Mouse (Mus musculus) embryonic facial prominence, embryonic 14.5 days (tissue): ENCODE results near the gene Cab39. TPM values are rescaled to one million over a fixed set of nuclear protein-coding genes. Genes with fewer than 3 reads are reported as not detected.

ENCODE experiments used
- ATAC-seq: fragments of 200-750 bp; cut with Nextera tagmentation; 2 replicates; pipeline ENCODE4 v1.8.0; 2017; ENCODE audit warnings: low read depth, moderate number of reproducible peaks, moderate TSS enrichment
- DNase-seq: peaks from one replicate; pipeline ENCODE4 v3.0.0-alpha.2; 2015; ENCODE audit warnings: low spot score
- H3K27ac ChIP-seq: fragments of 300-500 bp; sonication (generic); replicated peaks from 2 replicates; pipeline ENCODE4 v1.5.1; 2014; ENCODE audit warnings: low read depth, mild to moderate bottlenecking, low read length, moderate library complexity
- H3K27me3 ChIP-seq: fragments of 300-500 bp; sonication (generic); replicated peaks from 2 replicates; pipeline ENCODE4 v1.6.1; 2014; ENCODE audit warnings: low read length; ENCODE audit not compliant: control insufficient read depth, insufficient read depth
- H3K36me3 ChIP-seq: fragments of 300-500 bp; sonication (generic); 2 replicates; pipeline ENCODE4 v1.6.1; 2014; ENCODE audit warnings: low read length, mixed read lengths; ENCODE audit not compliant: control insufficient read depth, insufficient read depth
- H3K4me1 ChIP-seq: fragments of 300-500 bp; sonication (generic); 2 replicates; pipeline ENCODE4 v1.6.1; 2014; ENCODE audit warnings: antibody characterized with exemption, low read length; ENCODE audit not compliant: control insufficient read depth, insufficient read depth
- H3K4me2 ChIP-seq: fragments of 300-500 bp; sonication (generic); 2 replicates; pipeline ENCODE4 v1.6.1; 2014; ENCODE audit warnings: low read depth, mild to moderate bottlenecking, low read length, moderate library complexity, mixed read lengths
- H3K4me3 ChIP-seq: fragments of 300-500 bp; sonication (generic); 2 replicates; pipeline ENCODE4 v1.5.1; 2014; ENCODE audit warnings: low read depth, mild to moderate bottlenecking, low read length
- H3K9ac ChIP-seq: fragments of 300-500 bp; sonication (generic); 2 replicates; pipeline ENCODE4 v1.6.1; 2014; ENCODE audit warnings: low read depth, mild to moderate bottlenecking, low read length, moderate library complexity, mixed read lengths
- H3K9me3 ChIP-seq: fragments of 300-500 bp; sonication (generic); 2 replicates; pipeline ENCODE4 v1.6.1; 2016; ENCODE audit warnings: low read length; ENCODE audit not compliant: control insufficient read depth
- WGBS: fragments of 180-500 bp; shearing (Covaris S2); extraction: QIAGEN DNeasy Blood & Tissue Kit; methylation state at CpG from one replicate; pipeline ENCODE4 v1.1.7; 2014; 5-methylcytosine and 5-hydroxymethylcytosine counted together
- polyA plus RNA-seq: library from polyadenylated mRNA; unstranded; fragments of >200 nt; fragmentation: Nextera tagmentation; extraction: Ambion mirVana; gene quantifications from 2 replicates; pipeline ENCODE4 v1.2.1, GENCODE M21; 2014

Gene Cab39
- polyA plus RNA-seq: 45.1 and 45.2 TPM in 2 replicates

- Histone ChIP-seq H3K4me3 (peak within 1 kb of the TSS; percentile 66), H3K36me3 (peaks cover 5% of the 10 kb centered on the region), H3K4me1 (0 out of 2 replicates have a peak, but pooled peaks cover 2% of the 10 kb centered on the region), H3K27ac (peak within 1 kb of the TSS; percentile 94), H3K9ac (peak within 1 kb of the TSS; percentile 99), H3K9me3 (no peaks in the 10 kb centered on the region), H3K27me3 (no peaks in the 10 kb centered on the region), H3K4me2 (peak within 1 kb of the TSS; percentile 72)
- peak; percentile 97 for ATAC-seq
- WGBS: 0% methylated on average over 45 of the region's 118 CpGs
- DNase-seq: peak; percentile 93
Measured at GRCm38 (mm10) chr1:85793208-85794105, at the start of gene Cab39. TSS of gene Cab39 (plus strand) at chr1:85793441.

DNA sequence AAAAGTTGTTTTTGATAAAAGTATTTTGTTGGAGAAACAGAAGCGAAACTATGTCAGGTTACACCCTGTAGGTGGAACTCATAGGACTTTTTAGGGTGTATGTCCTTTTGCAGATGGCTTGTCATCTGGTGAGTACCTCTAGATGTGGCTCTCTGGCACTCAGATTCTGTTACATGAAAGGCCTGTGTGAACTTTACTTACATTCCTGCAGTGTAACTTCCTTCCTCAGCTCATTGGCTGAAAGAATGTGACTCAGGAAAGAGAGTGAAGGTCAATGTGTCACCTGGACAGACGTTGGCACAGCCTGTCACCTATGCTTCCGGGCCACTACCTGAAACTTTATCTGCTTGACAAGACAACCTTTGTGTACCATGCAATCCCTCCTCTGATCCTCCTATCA lies 48.7 kb upstream of the Cab39 start:
- DNase-seq: no peak
- Histone ChIP-seq H3K27me3 (no peaks in the 10 kb centered on the region), H3K4me3 (no peak overlapping the region), H3K9me3 (no peaks in the 10 kb centered on the region), H3K4me2 (no peak overlapping the region), H3K9ac (no peak overlapping the region), H3K36me3 (no peaks in the 10 kb centered on the region), H3K27ac (no peak overlapping the region), H3K4me1 (no peaks in the 10 kb centered on the region)
- 86% methylated on average over 3 of the region's 3 CpGs for WGBS
- ATAC-seq: no peak

- 85% methylated on average over 5 of the region's 5 CpGs for WGBS
- ATAC-seq: no peak
Measured at GRCm38 (mm10) chr1:85746511-85746910, 46.7 kb upstream of the Cab39 start.

GRCm38 (mm10) chr1:85749829-85750228 lies 43.4 kb upstream of the Cab39 start:
- no peaks in the 10 kb centered on the region for H3K9me3 ChIP-seq
- no peak overlapping the region for H3K4me2 ChIP-seq
- WGBS: 72% methylated on average over 2 of the region's 2 CpGs
- H3K4me3 ChIP-seq: no peak overlapping the region
- no peaks in the 10 kb centered on the region for H3K27me3 ChIP-seq
- H3K36me3 ChIP-seq: no peaks in the 10 kb centered on the region
- H3K27ac ChIP-seq: no peak overlapping the region
- no peak for ATAC-seq
- H3K4me1 ChIP-seq: no peaks in the 10 kb centered on the region
- DNase-seq: no peak
- H3K9ac ChIP-seq: no peak overlapping the region

More at GRCm38 (mm10) chr1:85746511-85746910, 46.7 kb upstream of the Cab39 start:
- Histone ChIP-seq H3K27me3 (no peaks in the 10 kb centered on the region), H3K27ac (no peak overlapping the region), H3K9ac (no peak overlapping the region), H3K36me3 (no peaks in the 10 kb centered on the region), H3K4me1 (no peaks in the 10 kb centered on the region), H3K4me2 (no peak overlapping the region), H3K9me3 (no peaks in the 10 kb centered on the region), H3K4me3 (no peak overlapping the region)
- no peak for DNase-seq

DNA sequence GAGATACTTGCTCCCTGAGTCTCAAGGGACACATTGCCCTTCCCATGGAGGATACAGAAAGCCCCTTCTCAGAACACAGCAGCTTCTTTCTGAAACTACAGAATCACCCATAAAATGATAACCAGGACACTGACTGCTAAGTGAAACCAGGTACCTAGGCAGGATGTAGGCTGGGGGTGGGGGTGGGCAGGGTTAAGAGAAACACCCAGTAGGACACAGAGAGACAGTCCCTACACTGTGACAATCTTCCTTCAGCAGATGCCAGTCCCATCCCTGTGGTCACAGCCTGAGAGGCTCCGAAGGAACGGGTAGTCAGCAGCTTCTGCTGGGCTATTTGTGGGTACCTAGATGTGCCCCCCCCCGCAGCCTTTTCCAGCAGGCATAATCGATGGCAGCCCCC lies 42.6 kb upstream of the Cab39 start:
- Histone ChIP-seq H3K4me3 (no peak overlapping the region), H3K27ac (no peak overlapping the region), H3K9me3 (no peaks in the 10 kb centered on the region), H3K9ac (no peak overlapping the region), H3K36me3 (no peaks in the 10 kb centered on the region), H3K4me1 (no peaks in the 10 kb centered on the region), H3K4me2 (no peak overlapping the region), H3K27me3 (no peaks in the 10 kb centered on the region)
- 89% methylated on average over 4 of the region's 4 CpGs for WGBS
- DNase-seq (no peak), ATAC-seq (no peak)

- ATAC-seq: peak; percentile 64
- peak; percentile 51 for DNase-seq
- no peaks in the 10 kb centered on the region for H3K9me3 ChIP-seq
- H3K4me3 ChIP-seq: no peak overlapping the region
- no peaks in the 10 kb centered on the region for H3K4me1 ChIP-seq
- 42% methylated on average over 6 of the region's 6 CpGs for WGBS
- peak overlapping the region; percentile 24; the same call in 1 of the 2 replicates for H3K27ac ChIP-seq
- no peaks in the 10 kb centered on the region for H3K36me3 ChIP-seq
- no peaks in the 10 kb centered on the region for H3K27me3 ChIP-seq
- H3K9ac ChIP-seq: no peak overlapping the region
- H3K4me2 ChIP-seq: no peak overlapping the region
Measured at GRCm38 (mm10) chr1:85751494-85751893, 41.7 kb upstream of the Cab39 start.

DNA sequence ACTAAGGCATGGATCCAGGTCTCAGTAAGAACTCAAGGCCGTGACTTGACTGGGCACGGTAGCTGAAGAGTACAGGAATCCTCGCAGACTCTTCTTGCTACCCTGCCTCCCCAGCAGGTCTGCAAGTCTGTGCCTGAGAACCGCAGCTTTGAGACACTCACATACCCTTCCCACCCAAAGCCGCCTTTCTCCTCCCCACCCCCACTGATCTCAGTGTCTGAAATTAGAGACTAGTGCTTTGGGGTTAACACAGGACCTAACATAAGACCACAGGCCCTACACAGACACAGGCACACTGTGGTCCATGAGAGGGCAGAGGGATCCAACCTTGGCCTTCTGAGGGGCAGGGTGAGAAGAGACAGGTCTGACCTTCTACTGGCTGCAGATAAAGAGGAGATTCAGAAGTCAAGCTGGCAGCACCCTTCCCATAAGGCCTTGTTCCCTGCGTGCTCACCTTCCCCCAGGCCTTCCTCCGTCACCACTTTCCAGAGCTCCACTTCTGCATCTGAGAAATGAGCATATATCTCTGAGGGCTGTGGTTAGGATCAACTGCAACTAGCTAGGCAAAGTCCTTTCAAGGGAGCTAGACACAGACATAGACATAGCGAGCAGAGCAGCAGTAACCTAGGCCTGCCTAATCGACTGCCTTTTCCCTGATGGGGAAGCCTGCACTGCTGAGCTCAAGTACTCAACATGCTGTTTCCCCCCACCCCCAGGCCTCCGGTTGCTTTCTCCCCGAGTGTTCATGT lies 41.1 kb upstream of the Cab39 start:
- Histone ChIP-seq H3K4me1 (no peaks in the 10 kb centered on the region), H3K4me2 (no peak overlapping the region), H3K9ac (no peak overlapping the region), H3K27ac (peak overlapping the region; percentile 24; the same call in 1 of the 2 replicates), H3K36me3 (no peaks in the 10 kb centered on the region), H3K4me3 (no peak overlapping the region), H3K27me3 (no peaks in the 10 kb centered on the region), H3K9me3 (peaks cover 3% of the 10 kb centered on the region; the same call in 1 of the 2 replicates)
- WGBS: 69% methylated on average over 11 of the region's 11 CpGs
- ATAC-seq: peak; percentile 35; the same call in 1 of the 2 replicates
- DNase-seq: peak; percentile 45

GRCm38 (mm10) chr1:85757531-85758230 lies 35.6 kb upstream of the Cab39 start:
- 78% methylated on average over 6 of the region's 6 CpGs for WGBS
- H3K9me3 ChIP-seq: peaks cover 3% of the 10 kb centered on the region; the same call in 1 of the 2 replicates
- H3K4me3 ChIP-seq: no peak overlapping the region
- no peak overlapping the region for H3K27ac ChIP-seq
- no peak overlapping the region; the same call in 1 of the 2 replicates for H3K9ac ChIP-seq
- peaks cover 6% of the 10 kb centered on the region; the same call in 1 of the 2 replicates for H3K4me1 ChIP-seq
- H3K36me3 ChIP-seq: no peaks in the 10 kb centered on the region
- H3K4me2 ChIP-seq: no peak overlapping the region
- DNase-seq (no peak), ATAC-seq (no peak)
- H3K27me3 ChIP-seq: no peaks in the 10 kb centered on the region
